Mouse (Mus musculus) layer of hippocampus, postnatal 10 days (tissue): ENCODE results near the gene Kcnmb3. TPM values are rescaled to one million over a fixed set of nuclear protein-coding genes. Genes with fewer than 3 reads are reported as not detected.
"Not testable (repeated sequence)": the region's sequence is repeated elsewhere in the genome, so short reads cannot be mapped to it uniquely, and the experiment has no call there.

Source experiments
- DNase-seq, 2 experiments: peaks; one replicate each; pipeline ENCODE4 v3.0.0; 2021; ENCODE audit warnings: low spot score in 2 of 2
- total RNA-seq, 2 experiments: library from RNA; stranded (reverse); gene quantifications; 2 replicates each; pipeline ENCODE4 v1.2.3; 2021

The Kcnmb3 gene
- total RNA-seq, 2 experiments from 2014 or later, result 0.69 to 0.76 TPM

- DNase-seq, result no peak
These were observed 58.0 kb downstream of the Kcnmb3 start for GRCm38 (mm10) chr3:32434016-32434415.

GRCm38 (mm10) chr3:32430394-32430793 is 61.6 kb downstream of the Kcnmb3 start:
- DNase-seq, result no peak

DNA sequence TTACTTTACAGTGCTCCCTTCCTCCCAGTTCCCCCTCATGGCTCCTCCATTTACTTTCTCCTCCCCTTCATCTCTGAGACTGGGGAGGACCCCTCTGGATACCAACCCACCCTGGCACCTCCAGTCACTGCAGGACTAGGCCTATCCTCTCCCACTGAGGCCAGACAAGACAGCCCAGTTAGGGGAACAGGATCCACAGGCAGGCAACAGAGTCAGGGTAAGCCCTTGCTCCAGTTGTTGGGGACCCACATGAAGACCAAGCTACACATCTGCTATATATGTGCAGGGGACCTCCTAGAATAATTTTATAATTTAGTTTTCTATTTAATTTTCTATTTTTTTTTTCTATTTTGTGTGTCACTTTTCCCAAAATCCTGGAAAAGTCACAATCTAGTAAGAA is 62.7 kb downstream of the Kcnmb3 start:
- DNase-seq, result not testable (repeated sequence)

DNA sequence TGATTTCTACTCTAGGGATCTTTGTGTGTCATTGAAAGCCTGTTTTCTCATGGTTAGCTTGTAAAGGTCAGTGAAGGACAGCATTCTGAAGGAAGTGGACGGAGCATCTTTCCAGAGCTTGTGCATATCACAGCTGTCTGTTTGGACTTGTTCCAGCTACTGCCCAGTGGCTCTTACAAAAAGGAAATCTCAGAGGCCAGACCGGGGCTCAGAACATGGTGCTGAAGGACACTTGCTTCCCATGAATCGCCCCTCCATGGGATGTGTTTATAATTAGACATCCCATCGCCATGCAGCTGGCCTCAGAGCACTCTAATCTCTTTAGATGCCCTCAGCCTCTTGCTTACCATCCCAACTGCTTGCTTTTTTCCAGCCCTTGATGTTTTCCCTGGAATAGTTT is 63.1 kb downstream of the Kcnmb3 start:
- DNase-seq, result no peak

- no peak for DNase-seq
These were observed 63.7 kb downstream of the Kcnmb3 start for GRCm38 (mm10) chr3:32428361-32428760.

- no peak for DNase-seq
These were observed 64.3 kb downstream of the Kcnmb3 start for GRCm38 (mm10) chr3:32427695-32428094.

Other genes starting within 250 kb of the Kcnmb3 start
- 10 to 100 TPM; 64.5 to 66.5 TPM for gene Zmat3, start 126.2 kb downstream of the Kcnmb3 start, total RNA-seq
- gene Pik3ca, start 94.6 kb downstream of the Kcnmb3 start, total RNA-seq, result 10 to 100 TPM; 42.0 to 46.3 TPM
- 10 to 100 TPM; 34.9 to 39.1 TPM for gene Zfp639, start 18.0 kb upstream of the Kcnmb3 start, total RNA-seq
- 10 to 100 TPM; 96.3 to 99.0 TPM for gene Mfn1, start 37.2 kb upstream of the Kcnmb3 start, total RNA-seq
- 10 to 100 TPM; 63.5 to 66.6 TPM for gene Gnb4, start 124.4 kb upstream of the Kcnmb3 start, total RNA-seq
- 10 to 100 TPM; 18.4 to 20.5 TPM for gene Actl6a, start 214.1 kb upstream of the Kcnmb3 start, total RNA-seq
- gene Ndufb5, start 244.8 kb upstream of the Kcnmb3 start, total RNA-seq, result 100 to 1,000 TPM; 183 to 193 TPM
- 10 to 100 TPM; 20.7 to 22.1 TPM for gene Mrpl47, start 245.4 kb upstream of the Kcnmb3 start, total RNA-seq